Mouse (Mus musculus): ENCODE measurements around the gene Zfp365. TPM values are rescaled to one million over a fixed set of nuclear protein-coding genes. Genes with fewer than 3 reads are reported as not detected.

The Zfp365 gene
- polyA plus RNA-seq, 1 experiment from 2014 or later: 2.2 TPM

GRCm38 (mm10) chr10:67924030-67924429, 11.6 kb upstream of the Zfp365 start:
- H3K4me3 ChIP-seq: no peak overlapping the region
- no peaks in the 10 kb centered on the region for H3K9me3 ChIP-seq
- no peak overlapping the region for H3K27ac ChIP-seq (replicated peaks)
- WGBS: 55% methylated on average over 7 of the region's 7 CpGs
- DNase-seq (ENCODE audit: low spot score): no peak
- H3K4me1 ChIP-seq: no peaks in the 10 kb centered on the region
- H3K36me3 ChIP-seq (replicated peaks): no peaks in the 10 kb centered on the region
- H3K27me3 ChIP-seq (replicated peaks; ENCODE audit: low read depth, poor library complexity, severe bottlenecking): no peaks in the 10 kb centered on the region

GRCm38 (mm10) chr10:67921777-67922176, 9.3 kb upstream of the Zfp365 start:
- no peak for DNase-seq (ENCODE audit: low spot score)
- Histone ChIP-seq H3K27me3 (replicated peaks; ENCODE audit: low read depth, poor library complexity, severe bottlenecking) (no peaks in the 10 kb centered on the region), H3K4me1 (no peaks in the 10 kb centered on the region), H3K36me3 (replicated peaks) (no peaks in the 10 kb centered on the region), H3K27ac (replicated peaks) (no peak overlapping the region), H3K9me3 (no peaks in the 10 kb centered on the region), H3K4me3 (no peak overlapping the region)
- 89% methylated on average over 6 of the region's 6 CpGs for WGBS

GRCm38 (mm10) chr10:67919706-67920105, 7.2 kb upstream of the Zfp365 start:
- H3K9me3 ChIP-seq: no peaks in the 10 kb centered on the region
- H3K27ac ChIP-seq (replicated peaks): no peak overlapping the region
- no peak overlapping the region for H3K4me3 ChIP-seq
- no peaks in the 10 kb centered on the region for H3K36me3 ChIP-seq (replicated peaks)
- H3K4me1 ChIP-seq: no peaks in the 10 kb centered on the region
- WGBS: 97% methylated on average over 4 of the region's 4 CpGs
- DNase-seq (ENCODE audit: low spot score): no peak
- H3K27me3 ChIP-seq (replicated peaks; ENCODE audit: low read depth, poor library complexity, severe bottlenecking): no peaks in the 10 kb centered on the region

- Histone ChIP-seq H3K27ac (replicated peaks) (no peak overlapping the region), H3K27me3 (replicated peaks; ENCODE audit: low read depth, poor library complexity, severe bottlenecking) (0 out of 2 replicates have a peak, but pooled peaks cover 3% of the 10 kb centered on the region), H3K36me3 (replicated peaks) (no peaks in the 10 kb centered on the region), H3K4me1 (no peaks in the 10 kb centered on the region), H3K4me3 (no peak overlapping the region), H3K9me3 (no peaks in the 10 kb centered on the region)
- DNase-seq (ENCODE audit: low spot score): no peak
- 79% methylated on average over 4 of the region's 4 CpGs for WGBS
Observed at GRCm38 (mm10) chr10:67918194-67918899, 5.9 kb upstream of the Zfp365 start.

GRCm38 (mm10) chr10:67917356-67917755, 4.9 kb upstream of the Zfp365 start:
- Histone ChIP-seq H3K4me1 (peaks cover 4% of the 10 kb centered on the region; the same call in 1 of the 2 replicates), H3K36me3 (replicated peaks) (no peaks in the 10 kb centered on the region), H3K27ac (replicated peaks) (no peak overlapping the region), H3K9me3 (no peaks in the 10 kb centered on the region), H3K4me3 (no peak overlapping the region), H3K27me3 (replicated peaks; ENCODE audit: low read depth, poor library complexity, severe bottlenecking) (0 out of 2 replicates have a peak, but pooled peaks cover 5% of the 10 kb centered on the region)
- DNase-seq (ENCODE audit: low spot score): no peak
- whole genome bisulfite sequencing: 55% methylated on average over 7 of the region's 7 CpGs

GRCm38 (mm10) chr10:67911447-67912336, 770 bp downstream of the Zfp365 start:
- WGBS: 21% methylated on average over 33 of the region's 33 CpGs
- Histone ChIP-seq H3K36me3 (replicated peaks) (no peaks in the 10 kb centered on the region; the same call in 1 of the 2 replicates), H3K9me3 (no peaks in the 10 kb centered on the region), H3K27ac (replicated peaks) (peak overlapping the region; percentile 84), H3K4me3 (peak overlapping the region; percentile 80), H3K27me3 (replicated peaks; ENCODE audit: low read depth, poor library complexity, severe bottlenecking) (peaks cover 34% of the 10 kb centered on the region), H3K4me1 (peaks cover 13% of the 10 kb centered on the region)
- peak; percentile 18 for DNase-seq (ENCODE audit: low spot score)

GRCm38 (mm10) chr10:67907931-67908330, 4.5 kb downstream of the Zfp365 start:
- no peaks in the 10 kb centered on the region for H3K9me3 ChIP-seq
- peaks cover 13% of the 10 kb centered on the region for H3K4me1 ChIP-seq
- H3K27ac ChIP-seq (replicated peaks): no peak overlapping the region
- no peak overlapping the region for H3K4me3 ChIP-seq
- H3K27me3 ChIP-seq (replicated peaks; ENCODE audit: low read depth, poor library complexity, severe bottlenecking): peaks cover 31% of the 10 kb centered on the region
- H3K36me3 ChIP-seq (replicated peaks): no peaks in the 10 kb centered on the region; the same call in 1 of the 2 replicates
- no peak for DNase-seq (ENCODE audit: low spot score)
- 94% methylated on average over 4 of the region's 4 CpGs for WGBS

- no peak for DNase-seq (ENCODE audit: low spot score)
- H3K4me1 ChIP-seq: peaks cover 6% of the 10 kb centered on the region
- 91% methylated on average over 2 of the region's 2 CpGs for WGBS
- H3K27me3 ChIP-seq (replicated peaks; ENCODE audit: low read depth, poor library complexity, severe bottlenecking): peaks cover 34% of the 10 kb centered on the region
- no peaks in the 10 kb centered on the region; the same call in 1 of the 2 replicates for H3K36me3 ChIP-seq (replicated peaks)
- no peak overlapping the region for H3K27ac ChIP-seq (replicated peaks)
- no peak overlapping the region for H3K4me3 ChIP-seq
- H3K9me3 ChIP-seq: no peaks in the 10 kb centered on the region
Observed at GRCm38 (mm10) chr10:67906926-67907325, 5.5 kb downstream of the Zfp365 start.

- Histone ChIP-seq H3K36me3 (replicated peaks) (no peaks in the 10 kb centered on the region; the same call in 1 of the 2 replicates), H3K27ac (replicated peaks) (no peak overlapping the region), H3K4me1 (no peaks in the 10 kb centered on the region), H3K27me3 (replicated peaks; ENCODE audit: low read depth, poor library complexity, severe bottlenecking) (peaks cover 25% of the 10 kb centered on the region), H3K9me3 (no peaks in the 10 kb centered on the region), H3K4me3 (no peak overlapping the region)
- no peak for DNase-seq (ENCODE audit: low spot score)
- WGBS: 76% methylated on average over 4 of the region's 4 CpGs
Observed at GRCm38 (mm10) chr10:67906063-67906462, 6.4 kb downstream of the Zfp365 start.

- Histone ChIP-seq H3K27ac (replicated peaks) (no peak overlapping the region), H3K9me3 (no peaks in the 10 kb centered on the region), H3K4me3 (no peak overlapping the region), H3K4me1 (no peaks in the 10 kb centered on the region), H3K27me3 (replicated peaks; ENCODE audit: low read depth, poor library complexity, severe bottlenecking) (peaks cover 7% of the 10 kb centered on the region), H3K36me3 (replicated peaks) (no peaks in the 10 kb centered on the region; the same call in 1 of the 2 replicates)
- 84% methylated on average over 7 of the region's 7 CpGs for WGBS
- no peak for DNase-seq (ENCODE audit: low spot score)
Observed at GRCm38 (mm10) chr10:67903387-67903786, 9.1 kb downstream of the Zfp365 start.

GRCm38 (mm10) chr10:67901179-67901578, 11.3 kb downstream of the Zfp365 start:
- Histone ChIP-seq H3K36me3 (replicated peaks) (no peaks in the 10 kb centered on the region), H3K27ac (replicated peaks) (no peak overlapping the region), H3K9me3 (no peaks in the 10 kb centered on the region), H3K4me1 (no peaks in the 10 kb centered on the region), H3K4me3 (no peak overlapping the region), H3K27me3 (replicated peaks; ENCODE audit: low read depth, poor library complexity, severe bottlenecking) (peaks cover 7% of the 10 kb centered on the region)
- no peak for DNase-seq (ENCODE audit: low spot score)
- WGBS: 25% methylated on average over 5 of the region's 5 CpGs

GRCm38 (mm10) chr10:67898949-67899675, 13.3 kb downstream of the Zfp365 start:
- peaks cover 7% of the 10 kb centered on the region for H3K27me3 ChIP-seq (replicated peaks; ENCODE audit: low read depth, poor library complexity, severe bottlenecking)
- H3K4me1 ChIP-seq: no peaks in the 10 kb centered on the region
- no peak overlapping the region for H3K27ac ChIP-seq (replicated peaks)
- DNase-seq (ENCODE audit: low spot score): no peak
- WGBS: 82% methylated on average over 4 of the region's 4 CpGs
- no peaks in the 10 kb centered on the region for H3K36me3 ChIP-seq (replicated peaks)
- H3K9me3 ChIP-seq: no peaks in the 10 kb centered on the region
- no peak overlapping the region for H3K4me3 ChIP-seq

Measured in embryonic facial prominence, embryonic 10.5 days (tissue).